Mouse (Mus musculus) erythroblast, embryonic 14.5 days (primary cell): ENCODE measurements around the gene Arpp21. TPM values are rescaled to one million over a fixed set of nuclear protein-coding genes. Genes with fewer than 3 reads are reported as not detected.

Experiments
- H3K27me3 ChIP-seq: 2 replicates; pipeline ENCODE4 v1.6.1; 2012; ENCODE audit warnings: inconsistent platforms; ENCODE audit not compliant: control insufficient read depth
- H3K36me3 ChIP-seq: 2 replicates; pipeline ENCODE4 v1.6.1; 2012; ENCODE audit warnings: mild to moderate bottlenecking, inconsistent platforms; ENCODE audit not compliant: control insufficient read depth
- H3K4me1 ChIP-seq: 2 replicates; pipeline ENCODE4 v1.6.1; 2012; ENCODE audit warnings: inconsistent platforms; ENCODE audit not compliant: control insufficient read depth
- H3K4me3 ChIP-seq: replicated peaks from 2 replicates; pipeline ENCODE3; 2012; ENCODE audit warnings: moderate library complexity, mild to moderate bottlenecking, inconsistent platforms
- H3K9me3 ChIP-seq: 2 replicates; pipeline ENCODE4 v1.6.1; 2012; ENCODE audit warnings: low read length, inconsistent platforms, mixed read lengths; ENCODE audit not compliant: control insufficient read depth
- GATA1 ChIP-seq: IDR thresholded peaks from 2 replicates; pipeline ENCODE4 v1.6.1; 2012; ENCODE audit warnings: low read length, inconsistent platforms, mixed read lengths
- TAL1 ChIP-seq: IDR thresholded peaks from 3 replicates; pipeline ENCODE4 v1.6.1; 2012; ENCODE audit warnings: low read length, inconsistent platforms, mixed read lengths
- polyA plus RNA-seq: library from polyadenylated mRNA; stranded (reverse); fragments of >175 nt; gene quantifications from 2 replicates; pipeline ENCODE4 v1.2.3, GENCODE M21; 2012

The Arpp21 gene
- polyA plus RNA-seq, result 0.03 TPM in 1 of 2 replicates, not detected in the other

- H3K27me3 ChIP-seq, result peaks cover 43% of the 10 kb centered on the region
- H3K4me1 ChIP-seq, result no peaks in the 10 kb centered on the region
- no peak within 1 kb of the TSS for H3K4me3 ChIP-seq
- no peaks in the 10 kb centered on the region for H3K36me3 ChIP-seq
- TF ChIP-seq GATA1, result no peak
- TF ChIP-seq TAL1, result no peak
- H3K9me3 ChIP-seq, result no peaks in the 10 kb centered on the region
These were observed at the start of gene Arpp21 for GRCm38 (mm10) chr9:112235696-112236397. Arpp21 (minus strand) TSS chr9:112235938.

GRCm38 (mm10) chr9:112272426-112272969 is 36.8 kb upstream of the Arpp21 start:
- H3K36me3 ChIP-seq, result no peaks in the 10 kb centered on the region
- no peaks in the 10 kb centered on the region for H3K27me3 ChIP-seq
- no peak for TF ChIP-seq TAL1
- TF ChIP-seq GATA1, result no peak
- H3K9me3 ChIP-seq, result no peaks in the 10 kb centered on the region; the same call in 1 of the 2 replicates
- H3K4me3 ChIP-seq, result no peak overlapping the region
- H3K4me1 ChIP-seq, result no peaks in the 10 kb centered on the region

- Histone ChIP-seq H3K36me3 (no peaks in the 10 kb centered on the region), H3K4me1 (peaks cover 3% of the 10 kb centered on the region), H3K4me3 (no peak overlapping the region), H3K27me3 (no peaks in the 10 kb centered on the region), H3K9me3 (no peaks in the 10 kb centered on the region; the same call in 1 of the 2 replicates)
- no peak for TF ChIP-seq TAL1
- TF ChIP-seq GATA1, result no peak
These were observed 29.4 kb upstream of the Arpp21 start for GRCm38 (mm10) chr9:112264982-112265641.

GRCm38 (mm10) chr9:112261986-112262901 is 26.5 kb upstream of the Arpp21 start:
- no peaks in the 10 kb centered on the region for H3K9me3 ChIP-seq
- no peak for TF ChIP-seq GATA1
- no peak for TF ChIP-seq TAL1
- no peak overlapping the region for H3K4me3 ChIP-seq

GRCm38 (mm10) chr9:112261556-112261955 is 25.8 kb upstream of the Arpp21 start:
- H3K4me3 ChIP-seq, result no peak overlapping the region
- H3K9me3 ChIP-seq, result no peaks in the 10 kb centered on the region
- TF ChIP-seq GATA1 (no peak), TAL1 (no peak)
- H3K4me1 ChIP-seq, result peaks cover 3% of the 10 kb centered on the region
- H3K36me3 ChIP-seq, result no peaks in the 10 kb centered on the region
- no peaks in the 10 kb centered on the region for H3K27me3 ChIP-seq

More at GRCm38 (mm10) chr9:112261986-112262901, 26.5 kb upstream of the Arpp21 start:
- Histone ChIP-seq H3K4me1 (peaks cover 3% of the 10 kb centered on the region), H3K27me3 (no peaks in the 10 kb centered on the region), H3K36me3 (no peaks in the 10 kb centered on the region)

GRCm38 (mm10) chr9:112260696-112261095 is 25.0 kb upstream of the Arpp21 start:
- no peak for TF ChIP-seq TAL1
- TF ChIP-seq GATA1, result no peak
- H3K36me3 ChIP-seq, result no peaks in the 10 kb centered on the region
- H3K27me3 ChIP-seq, result no peaks in the 10 kb centered on the region
- no peaks in the 10 kb centered on the region for H3K9me3 ChIP-seq
- H3K4me1 ChIP-seq, result peaks cover 3% of the 10 kb centered on the region
- H3K4me3 ChIP-seq, result no peak overlapping the region

GRCm38 (mm10) chr9:112258560-112258959 is 22.8 kb upstream of the Arpp21 start:
- Histone ChIP-seq H3K9me3 (no peaks in the 10 kb centered on the region), H3K27me3 (no peaks in the 10 kb centered on the region), H3K4me3 (no peak overlapping the region), H3K4me1 (peaks cover 5% of the 10 kb centered on the region), H3K36me3 (no peaks in the 10 kb centered on the region)
- TF ChIP-seq TAL1 (no peak), GATA1 (no peak)

GRCm38 (mm10) chr9:112255971-112256370 is 20.2 kb upstream of the Arpp21 start:
- no peak overlapping the region for H3K4me3 ChIP-seq
- H3K27me3 ChIP-seq, result no peaks in the 10 kb centered on the region
- no peaks in the 10 kb centered on the region for H3K9me3 ChIP-seq
- TF ChIP-seq GATA1, result no peak
- no peaks in the 10 kb centered on the region for H3K36me3 ChIP-seq
- peaks cover 5% of the 10 kb centered on the region for H3K4me1 ChIP-seq

- no peak for TF ChIP-seq TAL1
- Histone ChIP-seq H3K36me3 (no peaks in the 10 kb centered on the region), H3K4me1 (peaks cover 5% of the 10 kb centered on the region), H3K27me3 (no peaks in the 10 kb centered on the region), H3K4me3 (no peak overlapping the region), H3K9me3 (no peaks in the 10 kb centered on the region)
These were observed 18.0 kb upstream of the Arpp21 start for GRCm38 (mm10) chr9:112253730-112254129.
